Mouse (Mus musculus): ENCODE results near the gene Zfp689. TPM values are rescaled to one million over a fixed set of nuclear protein-coding genes. Genes with fewer than 3 reads are reported as not detected.
"Not testable (repeated sequence)": the region's sequence is repeated elsewhere in the genome, so short reads cannot be mapped to it uniquely, and the experiment has no call there.

Zfp689 gene
- total RNA-seq (2021): 1 to 10 TPM; 5.8 to 7.9 TPM

- DNase-seq (ENCODE audit: low spot score in 2 of 2): peak; percentile 86 to 92
- intact Hi-C loops (cut with DNase I): no loop called here
Observed at GRCm38 (mm10) chr7:127448521-127449300, at the start of gene Zfp689. TSS of gene Zfp689 (minus strand) at chr7:127449158.

- intact Hi-C loops (cut with DNase I): no loop called here
- no peak for DNase-seq (ENCODE audit: low spot score in 2 of 2)
Observed at GRCm38 (mm10) chr7:127498407-127498806, 49.4 kb upstream of the Zfp689 start.

DNA sequence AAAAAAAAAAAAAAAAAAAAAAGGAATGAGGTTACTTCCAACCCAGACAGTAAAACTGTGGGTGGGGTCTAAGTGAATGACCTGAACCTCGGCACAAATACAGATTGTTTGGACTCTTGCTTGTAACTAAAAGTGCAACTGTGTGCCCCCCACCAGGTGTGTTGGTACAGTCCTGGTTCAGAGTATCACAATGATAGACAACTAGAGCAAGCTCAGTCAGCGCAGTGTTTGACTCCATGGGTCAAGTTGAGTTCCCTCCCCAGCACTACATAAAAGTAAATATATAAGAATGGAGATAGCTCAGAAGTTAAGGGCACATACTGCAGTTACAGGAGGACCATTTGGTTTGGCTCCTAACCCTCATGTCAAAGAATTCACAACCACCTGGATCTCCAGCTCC, 48.4 kb upstream of the Zfp689 start:
- intact Hi-C loops (cut with DNase I): no loop called here
- no peak for DNase-seq (ENCODE audit: low spot score in 2 of 2)

- intact Hi-C loops (cut with DNase I): no loop called here
- no peak for DNase-seq (ENCODE audit: low spot score in 2 of 2)
Observed at GRCm38 (mm10) chr7:127494648-127495047, 45.7 kb upstream of the Zfp689 start.

DNA sequence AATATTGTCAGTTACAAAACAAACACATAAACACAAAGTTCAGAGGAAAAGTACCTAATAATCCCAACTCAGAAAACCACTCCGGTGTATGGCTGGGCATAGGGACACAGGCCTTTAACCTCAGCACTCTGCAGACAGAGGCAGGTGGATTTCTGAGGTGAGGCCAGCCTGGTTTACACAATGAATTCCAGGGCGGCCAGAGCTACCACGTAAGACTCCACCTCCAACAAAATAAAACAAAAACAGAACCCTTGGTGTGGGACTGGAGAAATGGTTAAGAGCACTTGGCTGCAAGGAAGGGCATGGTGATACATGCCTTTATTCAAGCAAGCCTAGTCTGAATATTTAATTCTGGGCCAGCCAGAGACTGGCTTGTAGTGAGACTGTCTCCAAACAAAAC, 42.9 kb upstream of the Zfp689 start:
- DNase-seq (ENCODE audit: low spot score in 2 of 2): no peak
- intact Hi-C loops (cut with DNase I): no loop called here

DNA sequence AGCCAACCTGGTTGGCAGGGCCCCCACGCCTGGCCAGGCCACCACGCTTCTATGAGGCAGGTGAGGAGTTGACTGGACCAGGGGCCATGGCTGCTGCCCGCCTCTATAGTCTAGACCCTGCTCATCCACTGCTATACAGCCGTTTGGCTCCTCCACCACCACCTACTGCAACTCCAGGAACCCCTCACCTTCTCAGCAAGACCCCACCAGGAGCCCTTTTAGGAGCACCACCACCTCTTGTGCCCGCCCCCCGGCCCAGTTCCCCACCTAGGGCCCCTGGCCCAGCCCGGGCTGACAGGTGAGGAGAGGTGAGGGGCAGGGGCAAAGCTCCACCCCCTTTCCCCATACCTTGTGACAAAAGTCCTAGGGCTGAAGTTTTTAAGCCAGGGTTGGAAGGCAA, 41.0 kb upstream of the Zfp689 start:
- intact Hi-C loops (cut with DNase I): no loop called here
- no peak for DNase-seq (ENCODE audit: low spot score in 2 of 2)

DNA sequence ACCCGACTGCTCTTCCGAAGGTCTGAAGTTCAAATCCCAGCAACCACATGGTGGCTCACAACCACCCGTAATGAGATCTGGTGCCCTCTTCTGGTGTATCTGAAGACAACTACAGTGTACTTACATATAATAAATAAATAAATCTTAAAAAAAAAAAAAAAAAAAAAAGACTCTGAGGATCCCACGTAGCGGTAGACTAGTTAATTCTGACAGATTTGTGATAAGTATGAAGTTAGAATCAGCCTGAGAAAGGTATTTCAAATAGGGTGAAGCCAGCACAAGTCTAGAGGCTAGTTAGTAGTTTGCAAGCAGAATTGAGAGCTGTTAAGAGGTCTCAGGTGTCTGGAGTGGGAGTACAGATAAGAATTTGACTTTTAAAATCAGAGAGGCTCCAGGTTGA, 39.4 kb upstream of the Zfp689 start:
- intact Hi-C loops (cut with DNase I): not testable (repeated sequence)

GRCm38 (mm10) chr7:127485416-127485815, 36.5 kb upstream of the Zfp689 start:
- intact Hi-C loops (cut with DNase I): no loop called here
- DNase-seq (ENCODE audit: low spot score in 2 of 2): no peak

More for the DNA sequence above, 39.4 kb upstream of the Zfp689 start:
- not testable (repeated sequence) for DNase-seq (ENCODE audit: low spot score in 2 of 2)

DNA sequence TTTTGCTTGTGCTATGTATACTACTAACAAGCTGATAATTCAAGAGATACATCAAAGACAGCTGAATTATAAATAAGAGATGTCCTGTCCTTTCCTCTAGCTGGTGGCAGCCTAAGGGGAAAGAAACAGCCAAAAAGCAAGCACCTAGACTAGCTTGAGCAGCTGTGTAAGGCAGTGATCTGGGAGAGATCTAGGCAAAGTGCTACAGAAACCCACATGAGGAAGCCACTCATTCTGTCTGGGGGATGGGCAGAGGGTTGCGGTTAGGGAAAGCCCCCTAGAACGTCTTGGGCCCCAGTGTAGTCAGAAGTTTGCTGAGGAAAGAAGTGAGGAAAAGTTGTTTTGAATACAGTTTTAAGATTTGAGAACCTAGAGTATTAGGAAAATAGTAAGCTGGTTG, 31.4 kb upstream of the Zfp689 start:
- intact Hi-C loops (cut with DNase I): no loop called here
- no peak for DNase-seq (ENCODE audit: low spot score in 2 of 2)

- intact Hi-C loops (cut with DNase I): loop anchor here (5.0 kb wide), 1 partner anchor 33 kb away; the partner anchor contains the start of gene Srcap
- DNase-seq (ENCODE audit: low spot score in 2 of 2): no peak
Observed at GRCm38 (mm10) chr7:127479318-127480225, 30.6 kb upstream of the Zfp689 start.

- intact Hi-C loops (cut with DNase I): loop anchor here (5.0 kb wide), 1 partner anchor 34 kb away; the partner anchor contains the start of gene Srcap
- DNase-seq (ENCODE audit: low spot score in 2 of 2): peak; percentile 92 to 94
Observed at GRCm38 (mm10) chr7:127478635-127479317, 29.8 kb upstream of the Zfp689 start, which contains the start of gene Fbrs. TSS of gene Fbrs (plus strand) at chr7:127479199.

GRCm38 (mm10) chr7:127477687-127478634, 29.0 kb upstream of the Zfp689 start:
- intact Hi-C loops (cut with DNase I): loop anchor here (5.0 kb wide), 1 partner anchor 34 kb away; the partner anchor contains the start of gene Srcap
- DNase-seq (ENCODE audit: low spot score in 2 of 2): peak; percentile 97 to 99

- DNase-seq (ENCODE audit: low spot score in 2 of 2): no peak
- intact Hi-C loops (cut with DNase I): loop anchor here (5.0 kb wide), 1 partner anchor 35 kb away; the partner anchor contains the start of gene Srcap
Observed at GRCm38 (mm10) chr7:127476855-127477254, 27.9 kb upstream of the Zfp689 start.

GRCm38 (mm10) chr7:127476336-127476735, 27.4 kb upstream of the Zfp689 start:
- intact Hi-C loops (cut with DNase I): loop anchor here (5.0 kb wide), 1 partner anchor 36 kb away; the partner anchor contains the start of gene Srcap
- DNase-seq (ENCODE audit: low spot score in 2 of 2): no peak

DNA sequence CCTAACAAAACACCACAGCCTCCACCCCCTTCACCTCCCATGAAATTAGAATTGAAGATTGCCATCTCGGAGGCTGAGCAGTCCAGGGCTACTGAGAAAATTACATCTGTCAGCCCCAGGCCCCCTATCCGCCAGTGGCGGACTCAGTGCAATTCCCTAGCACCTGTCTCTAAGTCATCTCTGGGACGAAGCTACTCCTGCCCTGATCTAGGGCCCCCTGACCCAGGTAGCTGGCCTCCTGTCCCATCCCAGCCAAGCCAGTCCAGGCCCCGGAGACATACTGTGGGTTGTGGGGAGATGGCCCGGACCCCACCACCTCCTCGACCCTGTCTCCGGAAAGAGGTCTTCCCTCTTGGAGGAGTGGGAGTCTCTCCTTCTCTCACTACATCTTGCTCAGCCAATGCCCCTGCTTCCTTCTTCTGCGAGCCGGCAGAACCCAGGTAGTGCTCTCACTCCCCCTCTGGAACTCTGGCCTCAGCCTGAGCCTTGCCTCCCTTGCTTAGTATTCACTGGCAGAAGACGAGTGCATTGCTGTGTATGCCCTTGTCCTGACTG, 26.3 kb upstream of the Zfp689 start:
- intact Hi-C loops (cut with DNase I): loop anchor here (5.0 kb wide), 1 partner anchor 37 kb away; the partner anchor contains the start of gene Srcap
- no peak for DNase-seq (ENCODE audit: low spot score in 2 of 2)

DNA sequence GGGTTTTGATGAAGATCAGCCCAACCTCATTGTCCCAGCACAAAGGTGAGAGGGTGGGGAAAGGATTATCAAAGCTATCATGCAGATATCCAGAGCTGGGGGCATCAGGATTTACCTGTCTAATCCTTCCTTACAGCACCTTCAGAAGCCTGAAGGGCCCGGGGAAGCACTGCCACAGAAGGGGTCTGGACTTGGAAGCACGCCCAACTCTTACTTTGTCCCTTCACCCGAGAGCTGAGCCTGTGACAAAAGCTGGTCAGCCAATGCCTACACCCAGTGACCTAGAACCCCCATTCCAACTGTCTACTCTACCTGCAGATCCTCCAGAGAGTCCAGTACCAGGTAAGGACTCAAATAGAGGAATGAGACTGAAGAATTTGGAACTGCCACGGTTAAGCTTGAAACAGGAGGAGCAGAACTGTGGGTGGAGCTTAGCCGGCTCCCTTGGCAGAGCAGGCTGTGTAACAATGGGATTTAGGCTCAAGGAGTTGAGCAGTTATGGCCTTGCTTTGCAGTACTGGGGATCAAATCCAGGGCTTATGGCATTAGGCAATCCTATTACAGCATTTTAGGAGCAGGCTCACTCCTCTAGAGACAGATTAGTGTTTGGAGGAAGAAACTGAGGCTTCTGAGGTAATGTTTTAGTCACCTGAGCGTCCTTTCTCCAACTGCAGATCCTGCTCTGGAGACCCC, 25.6 kb upstream of the Zfp689 start:
- DNase-seq (ENCODE audit: low spot score in 2 of 2): no peak
- intact Hi-C loops (cut with DNase I): loop anchor here (5.0 kb wide), 2 partner anchors 38 to 112 kb away; partner anchors contain the start of gene Srcap

- intact Hi-C loops (cut with DNase I): loop anchor here (5.0 kb wide), 1 partner anchor 111 kb away; no protein-coding TSS in a partner anchor
- DNase-seq (ENCODE audit: low spot score in 2 of 2): no peak
Observed at GRCm38 (mm10) chr7:127473705-127474104, 24.7 kb upstream of the Zfp689 start.

Data from left cerebral cortex, postnatal 36 days (tissue).